Mouse (Mus musculus): ENCODE results near the gene Snip1.

DNA sequence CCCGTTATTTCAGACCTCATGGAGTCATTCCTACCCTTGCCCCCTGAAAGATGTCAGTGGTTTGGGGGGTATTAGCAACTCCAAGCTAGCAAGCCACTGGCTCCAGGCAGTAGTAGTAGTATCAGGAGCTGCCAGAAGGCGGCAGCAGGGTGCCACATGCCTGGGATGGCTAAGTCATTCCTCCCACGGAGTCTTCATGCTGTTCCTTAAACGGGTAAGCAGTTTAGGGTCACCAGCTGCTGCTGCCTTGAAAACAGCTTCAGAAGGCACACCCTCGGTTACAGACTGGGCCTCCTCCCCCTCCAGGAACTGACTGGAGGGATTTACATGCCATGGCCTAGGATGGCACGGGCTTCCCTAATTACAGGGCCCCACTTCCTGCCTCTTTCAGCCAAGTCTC, 48.2 kb downstream of the Snip1 start:
- TF ChIP-seq CTCF (IDR thresholded peaks at IDR 0.05; ENCODE audit: extremely low read depth, insufficient read depth, insufficient read length, insufficient replicate concordance) (peak; percentile 75; the same call in 1 of the 2 replicates), POLR2A (IDR thresholded peaks at IDR 0.05; ENCODE audit: low read depth, low read length) (no peak)

Measured in spleen, adult 2 months (tissue).